Mouse (Mus musculus) liver, adult 2 months (tissue): Measurements from ENCODE around the gene Nxf1.

ENCODE experiments used
- CTCF ChIP-seq: fragments of 200-500 bp; IDR thresholded peaks from 2 replicates; pipeline ENCODE4 v1.5.1; 2011; ENCODE audit warnings: low read depth, low read length, control low read depth
- POLR2A ChIP-seq: fragments of 200-500 bp; IDR thresholded peaks from 2 replicates; pipeline ENCODE4 v1.6.1; 2011; ENCODE audit warnings: low read length, control low read depth; ENCODE audit not compliant: insufficient read depth; ENCODE audit errors: extremely low read depth

DNA sequence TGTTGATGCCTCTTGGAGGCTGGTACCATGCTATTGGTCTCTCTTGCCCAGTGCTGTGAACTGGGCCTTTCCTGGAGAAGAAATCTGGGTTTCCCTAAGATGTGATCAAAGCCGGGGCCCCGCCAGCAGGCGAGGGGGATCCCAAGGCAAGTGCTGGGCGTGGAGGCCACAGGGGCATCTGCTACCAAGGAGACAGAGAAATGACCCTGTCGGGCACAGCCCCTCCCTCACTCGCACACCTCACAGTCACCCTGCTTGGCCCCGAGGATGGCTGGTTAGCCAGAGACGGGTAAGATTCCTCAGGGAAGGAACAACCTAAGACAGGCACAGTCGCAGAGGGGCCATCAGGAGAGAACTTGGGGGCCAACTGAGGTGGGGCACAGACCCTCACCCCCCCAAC is 8.7 kb downstream of the Nxf1 start:
- TF ChIP-seq CTCF (no peak), POLR2A (no peak)
